Mouse (Mus musculus) testis, adult 2 months (tissue): ENCODE results near the gene Tcap. TPM values are rescaled to one million over a fixed set of nuclear protein-coding genes. Genes with fewer than 3 reads are reported as not detected.

ENCODE experiments used
- H3K27ac ChIP-seq: fragments of 200-500 bp; 2 replicates; pipeline ENCODE4 v1.5.1; 2012; ENCODE audit warnings: low read depth, low read length; ENCODE audit not compliant: control insufficient read depth, insufficient read depth
- H3K27me3 ChIP-seq: fragments of 200-500 bp; 2 replicates; pipeline ENCODE4 v1.6.1; 2012; ENCODE audit warnings: mild to moderate bottlenecking, low read length, moderate library complexity; ENCODE audit not compliant: control insufficient read depth, insufficient read depth
- H3K36me3 ChIP-seq: fragments of 200-500 bp; 2 replicates; pipeline ENCODE4 v1.6.1; 2012; ENCODE audit warnings: mild to moderate bottlenecking, low read length; ENCODE audit not compliant: control insufficient read depth, insufficient read depth
- H3K4me1 ChIP-seq: fragments of 200-500 bp; 2 replicates; pipeline ENCODE4 v1.6.1; 2012; ENCODE audit warnings: low read length; ENCODE audit not compliant: control insufficient read depth, insufficient read depth
- H3K4me3 ChIP-seq: fragments of 200-500 bp; 2 replicates; pipeline ENCODE4 v1.5.1; 2012; ENCODE audit warnings: low read depth, mild to moderate bottlenecking, low read length, moderate library complexity, mixed read lengths; ENCODE audit not compliant: control insufficient read depth
- CTCF ChIP-seq: fragments of 200-500 bp; IDR thresholded peaks from 2 replicates; pipeline ENCODE4 v1.5.1; 2012; ENCODE audit warnings: low read depth, mild to moderate bottlenecking, inconsistent platforms, low read length, moderate library complexity; ENCODE audit not compliant: control insufficient read depth, insufficient read depth, insufficient replicate concordance
- POLR2A ChIP-seq: fragments of 200-500 bp; IDR thresholded peaks from 2 replicates; pipeline ENCODE4 v1.6.1; 2012; ENCODE audit warnings: low read depth, mild to moderate bottlenecking, inconsistent platforms, low read length, moderate library complexity; ENCODE audit not compliant: control insufficient read depth
- polyA plus RNA-seq: library from polyadenylated mRNA; depleted of rRNA; stranded (reverse); fragments of >200 nt; gene quantifications from 2 replicates; pipeline ENCODE4 v1.2.3, GENCODE M21; 2012

The Tcap gene
- polyA plus RNA-seq, 1 experiment, result not detected

- Histone ChIP-seq H3K4me1 (peaks cover 33% of the 10 kb centered on the region), H3K27ac (no peak overlapping the region), H3K36me3 (no peaks in the 10 kb centered on the region), H3K27me3 (no peaks in the 10 kb centered on the region), H3K4me3 (no peak overlapping the region)
- no peak for TF ChIP-seq CTCF
- TF ChIP-seq POLR2A, result no peak
Measured at GRCm38 (mm10) chr11:98390141-98390540, 6.5 kb downstream of the Tcap start.

GRCm38 (mm10) chr11:98392034-98392433 lies 8.4 kb downstream of the Tcap start:
- H3K27me3 ChIP-seq, result no peaks in the 10 kb centered on the region
- no peak overlapping the region for H3K27ac ChIP-seq
- peaks cover 29% of the 10 kb centered on the region for H3K4me1 ChIP-seq
- no peak for TF ChIP-seq POLR2A
- no peak for TF ChIP-seq CTCF
- H3K4me3 ChIP-seq, result no peak overlapping the region
- no peaks in the 10 kb centered on the region for H3K36me3 ChIP-seq

GRCm38 (mm10) chr11:98392645-98393044 lies 9.0 kb downstream of the Tcap start:
- Histone ChIP-seq H3K27me3 (no peaks in the 10 kb centered on the region), H3K4me1 (peaks cover 26% of the 10 kb centered on the region), H3K27ac (no peak overlapping the region), H3K4me3 (no peak overlapping the region), H3K36me3 (no peaks in the 10 kb centered on the region)
- TF ChIP-seq POLR2A (no peak), CTCF (no peak)

- Histone ChIP-seq H3K36me3 (no peaks in the 10 kb centered on the region), H3K4me3 (no peak overlapping the region), H3K27ac (peak overlapping the region; percentile 51), H3K4me1 (peaks cover 26% of the 10 kb centered on the region), H3K27me3 (no peaks in the 10 kb centered on the region)
- TF ChIP-seq POLR2A (peak; percentile 22; the same call in 1 of the 2 replicates), CTCF (no peak)
Measured at GRCm38 (mm10) chr11:98393317-98393716, 9.7 kb downstream of the Tcap start.

- H3K27ac ChIP-seq, result no peak overlapping the region
- H3K4me3 ChIP-seq, result no peak overlapping the region
- H3K27me3 ChIP-seq, result no peaks in the 10 kb centered on the region
- H3K4me1 ChIP-seq, result peaks cover 20% of the 10 kb centered on the region
- TF ChIP-seq CTCF, result no peak
- no peak for TF ChIP-seq POLR2A
- H3K36me3 ChIP-seq, result no peaks in the 10 kb centered on the region
Measured at GRCm38 (mm10) chr11:98394301-98394700, 10.7 kb downstream of the Tcap start.

GRCm38 (mm10) chr11:98395041-98395440 lies 11.4 kb downstream of the Tcap start:
- peaks cover 23% of the 10 kb centered on the region for H3K4me1 ChIP-seq
- H3K27me3 ChIP-seq, result no peaks in the 10 kb centered on the region
- H3K27ac ChIP-seq, result no peak overlapping the region
- TF ChIP-seq CTCF, result no peak
- TF ChIP-seq POLR2A, result no peak
- H3K36me3 ChIP-seq, result no peaks in the 10 kb centered on the region
- H3K4me3 ChIP-seq, result no peak overlapping the region

GRCm38 (mm10) chr11:98397946-98398345 lies 14.3 kb downstream of the Tcap start:
- H3K27ac ChIP-seq, result no peak overlapping the region

More at GRCm38 (mm10) chr11:98397946-98398345, 14.3 kb downstream of the Tcap start:
- H3K27me3 ChIP-seq, result no peaks in the 10 kb centered on the region
- no peak overlapping the region for H3K4me3 ChIP-seq
- peaks cover 23% of the 10 kb centered on the region for H3K4me1 ChIP-seq
- no peak for TF ChIP-seq POLR2A
- TF ChIP-seq CTCF, result no peak
- H3K36me3 ChIP-seq, result no peaks in the 10 kb centered on the region
